Mouse (Mus musculus): ENCODE results near the gene Gnl3l. TPM values are rescaled to one million over a fixed set of nuclear protein-coding genes. Genes with fewer than 3 reads are reported as not detected.

Gene Gnl3l
- polyA plus RNA-seq (2012; ENCODE audit: insufficient read depth, insufficient read length, missing spikeins): 9.8 and 10.3 TPM in 2 replicates

DNA sequence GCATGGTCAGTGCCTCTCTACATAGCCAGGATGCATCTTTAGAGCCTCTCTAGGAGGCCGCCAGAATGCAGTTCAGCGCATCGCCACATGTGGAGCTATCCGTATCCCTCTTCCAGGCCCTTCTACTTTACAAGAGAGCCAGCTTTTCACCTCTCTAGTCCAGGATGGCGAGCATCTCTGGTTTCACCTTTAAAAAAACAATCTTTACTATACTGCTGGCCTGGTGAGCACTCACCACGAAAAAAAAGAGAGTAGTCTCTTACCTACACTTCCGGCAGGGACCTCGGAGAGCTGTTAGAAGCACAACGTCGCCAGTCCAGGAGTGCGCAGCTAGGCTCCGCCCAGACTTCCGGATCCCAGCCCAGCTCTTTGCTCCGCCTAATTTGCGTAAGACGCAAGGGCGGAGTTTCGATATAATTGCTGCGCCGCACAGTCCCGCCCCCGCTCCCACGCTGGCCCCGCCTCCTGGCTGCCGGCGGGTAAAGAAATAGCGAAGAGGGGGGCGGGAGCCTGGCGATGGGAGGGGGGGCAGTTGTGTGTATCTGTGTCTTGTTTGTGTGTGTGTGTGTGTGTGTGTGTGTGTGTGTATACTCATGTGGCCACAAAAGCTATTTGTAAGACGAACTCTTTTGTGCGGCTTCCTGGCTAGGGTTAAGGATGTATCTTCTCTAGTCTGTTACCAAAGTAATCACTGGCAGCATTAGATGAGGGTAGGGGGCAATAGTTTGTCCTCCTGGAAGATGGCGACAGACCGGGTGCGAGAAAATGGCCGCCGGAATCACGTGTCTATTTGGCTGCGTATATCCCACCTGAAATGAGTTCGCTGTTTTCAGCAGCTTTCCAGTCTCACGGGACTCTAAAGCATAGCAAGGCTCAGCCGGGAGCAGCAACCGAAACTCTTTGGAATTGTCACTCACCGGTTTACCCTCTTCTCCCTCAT is at the start of gene Gnl3l:
Gnl3l (minus strand) TSS at position 385 of the 940 bp plus-strand sequence.
- peak within 1 kb of the TSS; percentile 77 for H3K4me3 ChIP-seq (ENCODE audit: insufficient read depth, low read depth, low read length)
- no peaks in the 10 kb centered on the region for H3K4me1 ChIP-seq (ENCODE audit: control insufficient read depth, insufficient read depth, insufficient read length, low read length)
- H3K27ac ChIP-seq (replicated peaks; ENCODE audit: low read depth, low read length): peak within 1 kb of the TSS; percentile 55; the same call in 1 of the 2 replicates

DNA sequence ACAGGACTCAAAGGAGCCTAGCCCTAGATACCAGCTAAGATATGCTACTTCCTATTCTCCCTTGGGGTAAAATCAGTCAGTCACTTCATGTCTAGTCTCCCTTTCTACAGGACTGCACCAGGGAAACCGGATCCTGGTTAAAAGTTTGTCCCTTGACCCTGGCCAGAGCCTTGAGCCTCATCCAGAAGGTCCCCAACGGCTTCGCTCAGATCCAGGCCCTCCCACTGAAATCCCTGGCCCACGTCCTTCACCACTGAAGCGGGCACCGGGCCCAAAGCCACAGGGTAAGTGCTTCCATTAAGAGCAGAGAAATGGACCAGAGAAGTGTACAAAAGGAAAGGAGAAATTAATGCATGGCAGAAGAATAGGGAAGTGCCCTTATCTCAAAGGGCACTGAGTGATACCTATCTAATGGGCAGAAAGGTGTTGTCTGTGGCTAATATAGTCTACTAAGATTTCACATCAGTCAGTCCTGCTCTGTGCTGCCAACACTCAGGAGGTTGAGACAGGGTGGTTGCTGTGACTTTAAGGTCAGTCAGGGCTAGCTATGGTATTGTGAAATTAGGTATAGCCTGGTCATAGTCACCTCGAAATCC is 49.0 kb upstream of the Gnl3l start:
- Histone ChIP-seq H3K4me1 (ENCODE audit: control insufficient read depth, insufficient read depth, insufficient read length, low read length) (no peaks in the 10 kb centered on the region), H3K27ac (replicated peaks; ENCODE audit: low read depth, low read length) (no peak overlapping the region), H3K4me3 (ENCODE audit: insufficient read depth, low read depth, low read length) (no peak overlapping the region)

DNA sequence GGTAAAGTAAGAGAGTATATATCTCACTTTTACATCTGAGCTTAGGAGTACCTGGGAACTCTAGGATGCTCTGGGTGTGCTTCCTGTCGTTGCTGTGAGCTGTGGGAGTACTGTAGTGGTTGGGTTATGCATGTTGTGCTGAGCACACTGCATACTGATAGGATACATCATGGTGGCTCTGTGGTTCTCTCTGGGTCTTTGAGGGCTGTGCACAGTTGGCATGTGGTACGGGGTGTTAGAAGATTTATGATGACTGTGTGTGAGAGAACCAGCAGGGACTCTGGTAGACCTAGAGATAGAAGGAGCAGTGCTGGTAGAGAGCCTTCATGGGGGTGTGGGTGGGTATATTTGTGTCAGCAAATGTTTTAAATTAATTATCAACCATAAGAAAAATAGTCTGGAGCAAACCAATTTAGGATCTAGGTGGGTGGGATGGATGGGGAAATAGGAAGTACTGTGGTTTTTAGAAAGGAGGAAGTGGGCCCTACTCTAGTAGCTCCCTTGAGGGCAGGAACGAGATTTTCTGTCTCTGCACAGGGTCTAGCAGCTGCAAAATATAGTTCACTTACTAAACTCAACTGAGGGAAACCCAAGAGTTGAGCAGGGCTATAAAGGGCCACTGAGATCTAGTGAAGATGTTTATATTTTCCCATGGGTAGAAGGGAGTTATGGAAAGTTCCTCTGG is 44.6 kb upstream of the Gnl3l start:
- Histone ChIP-seq H3K4me3 (ENCODE audit: insufficient read depth, low read depth, low read length) (no peak overlapping the region), H3K4me1 (ENCODE audit: control insufficient read depth, insufficient read depth, insufficient read length, low read length) (no peaks in the 10 kb centered on the region), H3K27ac (replicated peaks; ENCODE audit: low read depth, low read length) (no peak overlapping the region)

DNA sequence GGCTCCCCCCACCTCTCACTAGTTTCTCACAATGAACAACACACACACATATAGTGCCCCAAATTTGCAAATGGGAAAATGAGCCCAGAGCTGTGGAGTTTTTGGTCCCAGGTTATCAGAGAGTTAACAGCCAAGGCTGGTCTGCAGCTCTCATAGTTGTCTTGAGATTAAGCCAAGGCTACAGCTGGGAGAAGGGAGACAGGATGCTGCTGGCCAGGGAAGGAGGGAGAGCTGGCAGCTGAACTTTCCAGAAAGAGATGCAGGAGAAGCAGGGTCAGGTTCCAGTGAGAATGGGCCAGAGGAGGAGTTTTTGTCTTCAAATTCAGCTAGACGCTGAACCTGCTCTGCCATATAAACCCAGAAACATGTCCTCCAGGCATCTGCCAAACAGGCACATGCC is 42.2 kb upstream of the Gnl3l start:
- H3K27ac ChIP-seq (replicated peaks; ENCODE audit: low read depth, low read length): no peak overlapping the region
- no peaks in the 10 kb centered on the region for H3K4me1 ChIP-seq (ENCODE audit: control insufficient read depth, insufficient read depth, insufficient read length, low read length)
- H3K4me3 ChIP-seq (ENCODE audit: insufficient read depth, low read depth, low read length): no peak overlapping the region

DNA sequence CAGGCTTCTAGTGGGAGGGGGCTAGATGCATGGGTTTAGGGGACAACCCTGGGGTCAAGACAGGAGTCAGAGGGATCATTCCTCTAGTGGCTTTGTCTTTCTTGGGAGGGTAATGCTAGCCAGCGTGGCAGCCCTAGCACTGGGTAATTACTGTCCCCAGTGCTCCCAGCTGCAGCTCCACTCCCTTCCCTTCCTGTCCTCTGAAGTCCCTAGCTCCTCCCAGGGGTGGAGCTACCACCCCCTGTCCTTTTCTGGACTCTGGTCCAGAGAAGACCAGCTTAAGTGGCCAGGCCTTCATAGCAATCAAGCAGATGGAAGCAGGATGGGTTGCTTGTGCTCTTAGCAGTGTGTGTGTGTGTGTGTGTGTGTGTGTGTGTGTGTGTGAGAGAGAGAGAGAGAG is 38.4 kb upstream of the Gnl3l start:
- no peak overlapping the region for H3K4me3 ChIP-seq (ENCODE audit: insufficient read depth, low read depth, low read length)
- H3K27ac ChIP-seq (replicated peaks; ENCODE audit: low read depth, low read length): no peak overlapping the region
- no peaks in the 10 kb centered on the region for H3K4me1 ChIP-seq (ENCODE audit: control insufficient read depth, insufficient read depth, insufficient read length, low read length)

DNA sequence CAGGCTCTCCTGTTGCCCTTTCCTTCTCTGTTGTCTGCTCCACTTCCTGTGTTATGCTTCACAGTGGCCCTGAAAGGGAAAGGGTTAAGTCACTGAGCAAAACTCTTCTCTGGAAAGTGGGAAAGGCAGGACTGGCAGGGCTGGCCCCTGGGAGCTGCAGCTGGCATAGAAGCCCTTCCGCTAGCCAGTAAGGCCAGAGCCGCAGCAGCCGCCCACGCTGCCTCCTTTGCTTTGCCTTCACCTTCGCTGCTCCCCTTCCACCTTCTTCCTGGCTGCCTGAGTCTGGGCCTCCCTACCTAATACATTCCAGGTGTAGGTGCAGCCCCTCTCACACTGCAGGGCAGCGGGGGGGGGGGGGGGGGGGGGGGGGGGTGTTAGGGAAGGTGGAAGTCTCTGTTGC is 37.4 kb upstream of the Gnl3l start:
- Histone ChIP-seq H3K4me1 (ENCODE audit: control insufficient read depth, insufficient read depth, insufficient read length, low read length) (no peaks in the 10 kb centered on the region), H3K27ac (replicated peaks; ENCODE audit: low read depth, low read length) (no peak overlapping the region), H3K4me3 (ENCODE audit: insufficient read depth, low read depth, low read length) (no peak overlapping the region)

DNA sequence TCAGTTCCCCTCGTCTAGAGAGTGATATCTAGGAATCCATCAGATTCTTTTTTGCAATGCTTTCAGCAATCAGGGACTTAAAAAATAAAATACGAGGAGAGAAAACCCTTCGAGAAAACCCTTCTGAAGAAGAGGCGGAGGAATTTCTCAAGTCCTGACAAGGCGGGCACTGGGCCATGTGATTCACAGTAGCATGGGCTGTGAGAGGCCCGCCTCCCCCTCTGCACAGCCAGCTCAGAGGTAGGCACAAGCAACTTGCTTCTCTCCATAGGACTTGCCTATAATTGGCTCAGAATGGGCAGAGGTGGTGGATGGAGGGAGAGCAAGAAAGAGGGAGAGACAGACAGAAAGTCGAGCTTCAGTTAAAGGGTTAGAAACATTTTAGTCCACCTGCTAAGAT is 33.2 kb upstream of the Gnl3l start:
- H3K4me1 ChIP-seq (ENCODE audit: control insufficient read depth, insufficient read depth, insufficient read length, low read length): no peaks in the 10 kb centered on the region
- no peak overlapping the region for H3K27ac ChIP-seq (replicated peaks; ENCODE audit: low read depth, low read length)
- H3K4me3 ChIP-seq (ENCODE audit: insufficient read depth, low read depth, low read length): no peak overlapping the region

DNA sequence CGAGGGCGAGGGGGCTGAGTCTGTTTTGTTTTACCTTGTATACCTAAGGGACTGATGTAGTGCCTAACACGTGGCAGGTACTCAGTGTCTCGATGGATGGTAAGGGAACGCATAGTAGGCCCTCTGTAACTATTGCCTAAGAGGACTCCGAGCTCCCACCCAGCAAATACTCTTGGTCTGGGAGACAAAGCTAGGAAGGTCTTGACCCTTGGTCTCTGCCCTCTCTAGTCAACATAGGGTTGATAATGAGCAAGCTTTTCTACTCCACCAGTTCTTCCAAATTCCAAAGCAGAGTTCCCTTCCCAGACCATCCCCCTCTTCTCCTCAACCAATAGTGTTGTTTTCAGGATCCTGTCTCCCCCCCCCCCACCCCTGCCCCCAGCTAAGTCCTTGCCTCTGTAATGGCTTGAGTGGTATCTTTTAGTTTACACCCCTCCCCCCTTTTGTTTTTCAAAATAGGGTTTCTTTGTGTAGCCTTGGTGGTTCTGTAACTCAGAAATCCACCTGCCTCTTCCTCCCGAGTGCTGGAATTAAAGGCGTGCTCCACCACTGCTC is 32.6 kb upstream of the Gnl3l start:
- H3K27ac ChIP-seq (replicated peaks; ENCODE audit: low read depth, low read length): no peak overlapping the region

DNA sequence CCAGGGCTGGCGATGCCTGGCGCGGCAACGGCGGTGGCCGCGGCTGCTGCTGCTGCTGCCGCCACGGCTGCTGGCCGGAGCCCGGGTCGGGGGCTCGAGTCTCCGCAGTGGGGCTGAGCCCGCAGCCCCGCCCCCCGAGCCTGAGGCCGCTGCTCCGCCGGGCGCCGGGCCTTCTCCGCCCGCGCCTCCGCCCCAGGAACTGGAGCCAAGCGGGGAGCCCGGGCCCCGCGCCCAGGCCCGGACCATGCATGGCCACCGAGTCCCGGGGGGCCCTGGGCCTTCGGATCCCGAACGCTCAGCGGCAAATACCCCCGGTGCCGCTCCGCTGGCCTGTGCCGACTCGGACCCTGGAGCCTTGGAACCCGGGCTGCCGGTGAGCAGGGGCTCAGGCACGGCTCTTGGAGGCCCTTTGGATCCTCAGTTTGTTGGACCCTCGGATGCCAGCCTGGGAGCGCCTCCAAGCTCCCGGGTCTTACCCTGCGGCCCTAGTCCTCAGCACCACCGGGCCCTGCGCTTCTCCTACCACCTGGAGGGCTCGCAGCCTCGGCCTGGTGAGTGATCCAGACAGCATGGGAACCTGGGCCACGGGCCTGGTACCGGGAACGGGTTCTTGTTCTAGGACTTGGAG is 30.4 kb upstream of the Gnl3l start:
- Histone ChIP-seq H3K4me3 (ENCODE audit: insufficient read depth, low read depth, low read length) (peak overlapping the region; percentile 71), H3K27ac (replicated peaks; ENCODE audit: low read depth, low read length) (no peak overlapping the region), H3K4me1 (ENCODE audit: control insufficient read depth, insufficient read depth, insufficient read length, low read length) (no peaks in the 10 kb centered on the region)

More for the DNA sequence above, 32.6 kb upstream of the Gnl3l start:
- Histone ChIP-seq H3K4me3 (ENCODE audit: insufficient read depth, low read depth, low read length) (no peak overlapping the region), H3K4me1 (ENCODE audit: control insufficient read depth, insufficient read depth, insufficient read length, low read length) (no peaks in the 10 kb centered on the region)

DNA sequence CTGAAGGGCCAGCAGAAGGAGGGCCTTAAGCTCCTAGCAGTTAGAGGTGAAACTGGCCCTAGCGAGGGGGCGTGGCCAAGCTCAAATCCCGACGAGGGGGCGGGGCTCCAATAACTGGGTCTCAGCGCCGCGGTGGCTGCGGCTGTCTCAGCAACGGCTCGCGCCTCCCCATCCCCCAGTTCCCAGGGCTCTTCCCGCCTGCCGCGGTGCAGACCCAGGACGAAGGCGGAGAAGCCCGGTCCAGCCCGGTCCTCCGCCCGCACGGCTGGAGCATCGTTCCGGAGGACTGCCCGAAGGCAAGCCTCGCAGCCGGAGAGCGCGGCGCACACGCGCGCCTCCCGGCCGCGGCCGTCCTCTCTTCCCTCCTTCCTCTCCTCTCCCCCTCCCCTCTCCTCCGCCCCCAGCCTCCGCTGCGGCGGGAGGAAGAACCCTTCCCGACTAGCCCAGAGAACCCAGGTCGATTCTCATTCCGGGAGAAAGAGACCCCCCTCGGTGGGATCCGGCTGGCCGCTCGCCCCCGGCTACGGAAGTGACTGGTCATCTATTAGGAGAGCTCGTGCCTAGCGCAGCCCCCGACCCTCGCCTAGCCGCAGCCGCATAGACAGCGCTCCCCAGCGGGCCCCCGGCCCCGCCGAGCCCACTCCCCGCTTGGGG is 29.8 kb upstream of the Gnl3l start:
- H3K4me1 ChIP-seq (ENCODE audit: control insufficient read depth, insufficient read depth, insufficient read length, low read length): no peaks in the 10 kb centered on the region
- no peak overlapping the region for H3K27ac ChIP-seq (replicated peaks; ENCODE audit: low read depth, low read length)
- H3K4me3 ChIP-seq (ENCODE audit: insufficient read depth, low read depth, low read length): peak overlapping the region; percentile 71

DNA sequence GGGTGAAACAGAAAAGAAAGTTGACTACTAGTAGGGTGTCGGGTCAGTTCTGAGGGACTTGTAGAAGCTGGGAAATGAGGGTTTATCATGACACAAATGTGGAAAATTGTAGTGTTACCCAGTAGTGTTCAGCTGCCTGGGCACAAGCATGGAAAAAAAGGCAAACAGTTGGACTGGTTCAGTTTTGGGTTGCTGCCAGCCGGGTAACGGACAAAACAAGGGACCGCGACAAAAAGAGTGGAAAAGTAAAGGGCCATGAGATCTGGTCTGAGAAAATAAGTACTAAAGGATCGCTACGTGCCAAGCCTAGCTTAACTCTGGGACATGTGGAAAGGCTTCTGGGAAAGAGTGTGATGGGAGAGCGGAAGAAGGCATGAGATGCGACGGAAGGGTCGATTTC is 29.2 kb upstream of the Gnl3l start:
- Histone ChIP-seq H3K4me1 (ENCODE audit: control insufficient read depth, insufficient read depth, insufficient read length, low read length) (no peaks in the 10 kb centered on the region), H3K4me3 (ENCODE audit: insufficient read depth, low read depth, low read length) (peak overlapping the region; percentile 71), H3K27ac (replicated peaks; ENCODE audit: low read depth, low read length) (no peak overlapping the region)

DNA sequence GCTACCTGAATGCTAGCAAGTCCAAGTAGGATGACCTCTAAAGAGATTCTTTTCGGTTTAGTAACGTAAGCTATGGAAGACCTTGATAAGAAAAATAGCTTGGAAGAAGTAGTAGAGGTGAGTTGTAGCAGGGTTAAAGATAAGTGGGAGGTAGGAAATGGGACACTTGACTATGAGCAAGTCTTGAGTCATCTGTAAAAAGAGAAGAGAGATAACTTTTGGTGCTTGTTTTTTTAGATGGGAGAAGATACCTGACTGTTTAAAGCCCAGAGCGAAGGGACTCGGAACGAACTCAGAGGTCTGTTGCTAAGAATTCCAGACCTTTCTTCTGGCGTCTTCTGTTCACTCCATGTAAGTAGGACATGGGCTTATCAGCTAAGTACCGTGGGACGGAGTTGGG is 28.7 kb upstream of the Gnl3l start, which contains the start of gene Fgd1:
Fgd1 (plus strand) TSS at position 301 of the 400 bp plus-strand sequence.
- H3K4me3 ChIP-seq (ENCODE audit: insufficient read depth, low read depth, low read length): peak within 1 kb of the TSS; percentile 71
- no peak within 1 kb of the TSS for H3K27ac ChIP-seq (replicated peaks; ENCODE audit: low read depth, low read length)
- no peaks in the 10 kb centered on the region for H3K4me1 ChIP-seq (ENCODE audit: control insufficient read depth, insufficient read depth, insufficient read length, low read length)

DNA sequence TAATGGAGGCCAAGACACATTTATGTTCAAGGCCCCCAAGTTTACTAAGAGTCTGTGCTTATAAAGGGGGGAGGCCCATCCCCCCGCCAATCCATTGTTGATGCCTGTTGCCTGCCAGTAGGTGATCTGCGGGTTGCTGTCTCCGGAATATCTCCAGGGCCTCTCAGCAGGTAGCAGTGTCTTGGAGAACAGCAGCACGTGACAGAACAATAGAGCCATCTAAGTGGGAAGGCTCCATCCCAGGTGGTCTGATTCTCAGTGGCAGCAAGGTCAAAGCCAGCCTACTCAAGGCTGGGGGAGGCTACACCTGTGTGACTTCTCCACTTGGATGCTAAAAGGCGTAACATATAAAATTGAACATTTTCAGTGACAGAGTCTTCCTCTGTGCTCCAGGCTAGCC is 24.1 kb upstream of the Gnl3l start:
- Histone ChIP-seq H3K27ac (replicated peaks; ENCODE audit: low read depth, low read length) (no peak overlapping the region), H3K4me1 (ENCODE audit: control insufficient read depth, insufficient read depth, insufficient read length, low read length) (no peaks in the 10 kb centered on the region), H3K4me3 (ENCODE audit: insufficient read depth, low read depth, low read length) (no peak overlapping the region)

DNA sequence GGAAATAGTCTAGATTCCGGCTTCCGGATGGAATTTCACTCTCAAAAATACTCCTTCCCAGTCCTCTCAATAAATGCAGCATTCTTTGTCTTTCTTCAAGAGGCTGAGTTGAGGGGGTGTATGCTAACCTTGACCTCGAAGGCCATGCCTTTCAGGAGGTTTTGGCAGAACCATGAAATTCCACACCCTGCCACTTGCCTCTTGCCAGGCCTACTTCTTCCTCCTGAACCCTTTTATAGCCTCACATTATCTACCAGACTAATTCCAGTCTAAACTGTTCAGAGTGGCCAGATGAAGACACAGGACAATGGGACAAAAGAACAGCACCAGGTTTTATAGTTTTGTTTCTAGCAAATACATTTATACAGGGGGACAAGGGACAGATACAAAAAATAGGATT is 14.3 kb upstream of the Gnl3l start:
- Histone ChIP-seq H3K4me3 (ENCODE audit: insufficient read depth, low read depth, low read length) (no peak overlapping the region), H3K4me1 (ENCODE audit: control insufficient read depth, insufficient read depth, insufficient read length, low read length) (no peaks in the 10 kb centered on the region), H3K27ac (replicated peaks; ENCODE audit: low read depth, low read length) (no peak overlapping the region)

All from brown adipose tissue, adult 24 weeks (tissue).